Mouse (Mus musculus): Measurements from ENCODE around the gene Gm21996. TPM values are rescaled to one million over a fixed set of nuclear protein-coding genes. Genes with fewer than 3 reads are reported as not detected.
"Not testable (repeated sequence)": the region's sequence is repeated elsewhere in the genome, so short reads cannot be mapped to it uniquely, and the experiment has no call there.

The Gm21996 gene
- polyA plus RNA-seq (2015; fragmentation: Nextera tagmentation; extraction: Ambion mirVana), result not detected in 2 replicates

DNA sequence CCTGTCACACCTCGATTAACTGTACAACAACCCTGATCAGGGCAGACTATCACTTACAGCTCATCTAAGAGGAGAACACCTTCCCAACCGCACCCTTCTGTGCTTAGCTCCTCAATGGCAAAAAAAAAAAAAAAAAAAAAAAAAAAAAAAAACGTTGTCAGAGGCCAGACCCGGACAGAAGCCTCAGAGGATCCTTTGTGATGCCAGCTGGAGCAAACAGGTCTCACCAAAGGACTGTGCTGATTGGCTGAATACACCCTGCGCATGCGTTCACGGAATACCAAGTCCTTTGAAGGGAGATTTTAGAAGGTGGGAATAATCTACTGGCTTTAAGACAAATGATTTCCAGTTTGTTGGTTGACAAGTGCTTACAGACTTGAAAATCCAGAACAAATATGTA, at the start of gene Gm21996:
Gene Gm21996, minus strand, starts transcription at position 101 of the 400 bp plus-strand sequence.
- not testable (repeated sequence) for H3K27me3 ChIP-seq; ATAC-seq (ENCODE audit: low read depth)
- no CpG with 5 or more reads among the region's 7 CpGs for WGBS

More for the DNA sequence above, at the start of gene Gm21996:
- not testable (repeated sequence) for H3K27ac ChIP-seq (replicated peaks); H3K9me3 ChIP-seq; H3K4me1 ChIP-seq (replicated peaks); H3K4me2 ChIP-seq; H3K9ac ChIP-seq; H3K36me3 ChIP-seq; H3K4me3 ChIP-seq
